Mouse (Mus musculus) ES-Bruce4 (cell line): ENCODE results near the gene Ripply2. TPM values are rescaled to one million over a fixed set of nuclear protein-coding genes. Genes with fewer than 3 reads are reported as not detected.

Experiments used
- H3K27ac ChIP-seq: 2 replicates; pipeline ENCODE4 v1.5.1; 2012; ENCODE audit warnings: low read length, inconsistent platforms; ENCODE audit not compliant: insufficient read depth
- H3K27me3 ChIP-seq: 2 replicates; pipeline ENCODE4 v1.6.1; 2012; ENCODE audit warnings: mild to moderate bottlenecking, low read length, inconsistent platforms; ENCODE audit not compliant: control insufficient read depth, poor library complexity, insufficient read depth, severe bottlenecking
- H3K36me3 ChIP-seq: 2 replicates; pipeline ENCODE4 v1.6.1; 2012; ENCODE audit warnings: inconsistent platforms, mild to moderate bottlenecking, low read length, moderate library complexity; ENCODE audit not compliant: control insufficient read depth, poor library complexity, insufficient read depth, severe bottlenecking
- H3K4me1 ChIP-seq: one replicate; pipeline ENCODE4 v1.8.1; 2011; ENCODE audit warnings: low read length; ENCODE audit not compliant: control insufficient read depth, insufficient read depth
- H3K4me3 ChIP-seq: 2 replicates; pipeline ENCODE4 v1.5.1; 2011; ENCODE audit warnings: low read depth, mild to moderate bottlenecking, low read length
- H3K9ac ChIP-seq: 2 replicates; pipeline ENCODE4 v1.6.1; 2012; ENCODE audit warnings: low read depth, mild to moderate bottlenecking, inconsistent platforms; ENCODE audit not compliant: poor library complexity, severe bottlenecking
- H3K9me3 ChIP-seq: replicated peaks from 2 replicates; pipeline ENCODE4 v1.6.1; 2012; ENCODE audit warnings: mild to moderate bottlenecking, low read length, inconsistent platforms; ENCODE audit not compliant: control insufficient read depth, poor library complexity, insufficient read depth, severe bottlenecking
- CTCF ChIP-seq: IDR thresholded peaks from one replicate; pipeline ENCODE4 v1.8.1; 2011; ENCODE audit warnings: low read depth, low read length
- EP300 ChIP-seq: IDR thresholded peaks from 2 replicates; pipeline ENCODE4 v1.6.1; 2011; ENCODE audit warnings: low read depth, low read length; ENCODE audit not compliant: insufficient read depth
- POLR2A ChIP-seq: IDR thresholded peaks from one replicate; pipeline ENCODE4 v1.8.1; 2011; ENCODE audit warnings: low read length; ENCODE audit not compliant: insufficient read depth
- polyA plus RNA-seq: library from polyadenylated mRNA; stranded (reverse); fragments of >200 nt; gene quantifications from 2 replicates; pipeline ENCODE4 v1.2.4, GENCODE M21; 2011; ENCODE audit warnings: low read depth; ENCODE audit not compliant: missing spikeins, insufficient read depth, insufficient read length

Ripply2 gene
- polyA plus RNA-seq, 1 experiment = not detected

- Histone ChIP-seq H3K9me3 (no peaks in the 10 kb centered on the region), H3K27ac (no peak overlapping the region), H3K27me3 (no peaks in the 10 kb centered on the region), H3K9ac (no peak overlapping the region), H3K4me1 (no peaks in the 10 kb centered on the region), H3K36me3 (no peaks in the 10 kb centered on the region), H3K4me3 (no peak overlapping the region)
- TF ChIP-seq POLR2A = no peak
- TF ChIP-seq EP300 = no peak
- no peak for TF ChIP-seq CTCF
Measured at GRCm38 (mm10) chr9:86980942-86981341, 34.4 kb upstream of the Ripply2 start.

GRCm38 (mm10) chr9:86981551-86981950, 33.8 kb upstream of the Ripply2 start:
- Histone ChIP-seq H3K36me3 (no peaks in the 10 kb centered on the region), H3K27me3 (no peaks in the 10 kb centered on the region), H3K4me3 (no peak overlapping the region), H3K4me1 (no peaks in the 10 kb centered on the region), H3K27ac (no peak overlapping the region), H3K9ac (no peak overlapping the region), H3K9me3 (no peaks in the 10 kb centered on the region)
- no peak for TF ChIP-seq EP300
- TF ChIP-seq CTCF = no peak
- TF ChIP-seq POLR2A = no peak

GRCm38 (mm10) chr9:86984583-86984982, 30.8 kb upstream of the Ripply2 start:
- H3K4me3 ChIP-seq = no peak overlapping the region
- no peak for TF ChIP-seq POLR2A
- TF ChIP-seq EP300 = no peak
- TF ChIP-seq CTCF = no peak
- H3K9me3 ChIP-seq = no peaks in the 10 kb centered on the region
- H3K4me1 ChIP-seq = no peaks in the 10 kb centered on the region
- H3K27ac ChIP-seq = no peak overlapping the region
- H3K36me3 ChIP-seq = no peaks in the 10 kb centered on the region
- no peaks in the 10 kb centered on the region for H3K27me3 ChIP-seq
- no peak overlapping the region for H3K9ac ChIP-seq

- no peaks in the 10 kb centered on the region for H3K36me3 ChIP-seq
Measured at GRCm38 (mm10) chr9:86985105-86985504, 30.2 kb upstream of the Ripply2 start.

GRCm38 (mm10) chr9:86986703-86987296, 28.5 kb upstream of the Ripply2 start:
- Histone ChIP-seq H3K4me3 (no peak overlapping the region), H3K4me1 (no peaks in the 10 kb centered on the region), H3K9ac (no peak overlapping the region), H3K9me3 (no peaks in the 10 kb centered on the region), H3K27ac (no peak overlapping the region), H3K36me3 (no peaks in the 10 kb centered on the region), H3K27me3 (no peaks in the 10 kb centered on the region)
- TF ChIP-seq EP300 (no peak), CTCF (no peak), POLR2A (no peak)

More at GRCm38 (mm10) chr9:86985105-86985504, 30.2 kb upstream of the Ripply2 start:
- Histone ChIP-seq H3K9me3 (no peaks in the 10 kb centered on the region), H3K9ac (no peak overlapping the region), H3K4me1 (no peaks in the 10 kb centered on the region), H3K4me3 (no peak overlapping the region), H3K27ac (no peak overlapping the region), H3K27me3 (no peaks in the 10 kb centered on the region)
- TF ChIP-seq EP300 = no peak
- TF ChIP-seq CTCF = no peak
- TF ChIP-seq POLR2A = no peak

GRCm38 (mm10) chr9:86989822-86990221, 25.5 kb upstream of the Ripply2 start:
- TF ChIP-seq POLR2A = no peak
- TF ChIP-seq EP300 = no peak
- no peak for TF ChIP-seq CTCF

More at GRCm38 (mm10) chr9:86989822-86990221, 25.5 kb upstream of the Ripply2 start:
- H3K9ac ChIP-seq = no peak overlapping the region
- no peaks in the 10 kb centered on the region for H3K36me3 ChIP-seq
- no peaks in the 10 kb centered on the region for H3K9me3 ChIP-seq
- H3K27me3 ChIP-seq = no peaks in the 10 kb centered on the region
- no peak overlapping the region for H3K4me3 ChIP-seq
- no peak overlapping the region for H3K27ac ChIP-seq
- H3K4me1 ChIP-seq = no peaks in the 10 kb centered on the region
